Mouse (Mus musculus) lung, adult 18-20 months (tissue): ENCODE data around the gene Gzme.
"Not testable (repeated sequence)": the region's sequence is repeated elsewhere in the genome, so short reads cannot be mapped to it uniquely, and the experiment has no call there.

Experiments
- DNase-seq, 2 experiments: peaks; one replicate each; pipeline ENCODE4 v3.0.0; 2022; ENCODE audit warnings: mixed read lengths in 2 of 2

The Gzme gene

GRCm38 (mm10) chr14:56120525-56120924, at the start of gene Gzme:
TSS of gene Gzme (minus strand) at chr14:56120625.
- no peak for DNase-seq

- no peak for DNase-seq
Observed at GRCm38 (mm10) chr14:56168009-56168408, 47.6 kb upstream of the Gzme start.

GRCm38 (mm10) chr14:56162109-56162508, 41.7 kb upstream of the Gzme start:
- no peak for DNase-seq

- DNase-seq: not testable (repeated sequence)
Observed at GRCm38 (mm10) chr14:56159479-56159878, 39.1 kb upstream of the Gzme start, which contains the start of gene Gzmg. TSS of gene Gzmg (minus strand) at chr14:56159579.

- DNase-seq: no peak
Observed at GRCm38 (mm10) chr14:56155340-56155739, 34.9 kb upstream of the Gzme start.

GRCm38 (mm10) chr14:56133675-56134074, 13.2 kb upstream of the Gzme start:
- DNase-seq: not testable (repeated sequence)

- not testable (repeated sequence) for DNase-seq
Observed at GRCm38 (mm10) chr14:56132508-56132907, 12.1 kb upstream of the Gzme start, which contains the start of gene Gzmd. TSS of gene Gzmd (minus strand) at chr14:56132608.

GRCm38 (mm10) chr14:56128341-56128740, 7.9 kb upstream of the Gzme start:
- DNase-seq: no peak

GRCm38 (mm10) chr14:56123516-56123915, 3.1 kb upstream of the Gzme start:
- no peak for DNase-seq

GRCm38 (mm10) chr14:56115531-56116310, 4.7 kb downstream of the Gzme start:
- DNase-seq: not testable (repeated sequence)

- DNase-seq: no peak
Observed at GRCm38 (mm10) chr14:56105447-56106180, 14.8 kb downstream of the Gzme start.

GRCm38 (mm10) chr14:56105016-56105415, 15.4 kb downstream of the Gzme start:
- DNase-seq: no peak

- DNase-seq: no peak
Observed at GRCm38 (mm10) chr14:56103452-56103851, 17.0 kb downstream of the Gzme start.

GRCm38 (mm10) chr14:56102386-56102785, 18.0 kb downstream of the Gzme start, which contains the start of gene Ctsg:
TSS of gene Ctsg (minus strand) at chr14:56102574.
- no peak for DNase-seq

GRCm38 (mm10) chr14:56098940-56099339, 21.5 kb downstream of the Gzme start:
- peak in 1 of 2 experiments; percentile 4 for DNase-seq

- DNase-seq: no peak
Observed at GRCm38 (mm10) chr14:56097597-56097996, 22.8 kb downstream of the Gzme start.

- DNase-seq: no peak
Observed at GRCm38 (mm10) chr14:56093353-56093752, 27.1 kb downstream of the Gzme start.

GRCm38 (mm10) chr14:56086711-56087110, 33.7 kb downstream of the Gzme start:
- DNase-seq: no peak

- DNase-seq: no peak
Observed at GRCm38 (mm10) chr14:56085167-56085566, 35.3 kb downstream of the Gzme start, which contains the start of gene Mcpt8. TSS of gene Mcpt8 (minus strand) at chr14:56085273.

- DNase-seq: no peak
Observed at GRCm38 (mm10) chr14:56082016-56082415, 38.4 kb downstream of the Gzme start.
